Mouse (Mus musculus) erythroblast, embryonic 14.5 days (primary cell): ENCODE measurements around the gene Mtor.

Experiments
- GATA1 ChIP-seq: IDR thresholded peaks from 2 replicates; pipeline ENCODE4 v1.6.1; 2012; ENCODE audit warnings: low read length, inconsistent platforms, mixed read lengths
- TAL1 ChIP-seq: IDR thresholded peaks from 3 replicates; pipeline ENCODE4 v1.6.1; 2012; ENCODE audit warnings: low read length, inconsistent platforms, mixed read lengths

- TF ChIP-seq GATA1 = no peak
- no peak for TF ChIP-seq TAL1
Observed at GRCm38 (mm10) chr4:148442598-148442997, 5.8 kb upstream of the Mtor start.
